Mouse (Mus musculus) cortical plate, adult 2 months (tissue): ENCODE data around the gene Exoc3.

Experiments
- CTCF ChIP-seq: fragments of 200-500 bp; IDR thresholded peaks from 2 replicates; pipeline ENCODE4 v1.5.1; 2011; ENCODE audit warnings: mild to moderate bottlenecking, control low read depth, low read length; ENCODE audit not compliant: insufficient read depth; ENCODE audit errors: extremely low read depth
- POLR2A ChIP-seq: fragments of 200-500 bp; IDR thresholded peaks from 2 replicates; pipeline ENCODE4 v1.6.1; 2011; ENCODE audit warnings: mild to moderate bottlenecking, low read length, control low read depth; ENCODE audit not compliant: insufficient read depth; ENCODE audit errors: extremely low read depth

DNA sequence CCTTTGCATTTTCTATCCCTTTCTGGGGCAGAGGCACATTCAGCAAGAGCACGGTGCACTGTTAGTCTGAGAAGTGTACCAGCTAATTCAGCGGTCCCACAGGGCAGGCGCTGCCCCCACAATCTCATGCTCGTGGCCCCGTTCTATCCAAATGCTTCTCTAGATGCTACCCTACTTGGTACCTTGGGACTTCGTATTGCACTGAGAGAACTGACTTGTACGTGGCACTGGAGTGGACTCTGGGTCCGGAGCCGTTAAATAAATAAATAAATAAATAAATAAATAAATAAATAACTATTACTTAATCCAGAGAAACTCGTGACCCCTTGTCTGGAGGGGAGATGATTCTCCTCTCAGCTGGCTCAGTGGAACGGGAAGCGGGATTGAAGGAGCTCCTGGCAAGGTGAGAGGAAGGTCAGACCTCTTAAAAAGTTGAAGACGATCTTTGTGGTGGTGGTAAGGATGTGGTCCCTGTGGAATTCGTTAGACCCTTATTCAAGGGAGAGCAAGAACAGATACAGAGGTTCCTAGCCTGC is 86.7 kb downstream of the Exoc3 start:
- TF ChIP-seq POLR2A: no peak
- no peak for TF ChIP-seq CTCF
